Mouse (Mus musculus) embryonic fibroblast, embryonic 13.5 days (primary cell): Measurements from ENCODE around the gene Ikbip.

Experiments used
- CTCF ChIP-seq: IDR thresholded peaks from 2 replicates; pipeline ENCODE4 v1.5.1; 2011; ENCODE audit warnings: mild to moderate bottlenecking, control low read depth, low read length, moderate library complexity, borderline replicate concordance; ENCODE audit not compliant: insufficient read depth
- POLR2A ChIP-seq: IDR thresholded peaks from 2 replicates; pipeline ENCODE4 v1.6.1; 2011; ENCODE audit warnings: low read depth, mild to moderate bottlenecking, control low read depth, low read length, moderate library complexity

GRCm38 (mm10) chr10:91098056-91098455 is 15.3 kb downstream of the Ikbip start:
- TF ChIP-seq CTCF (no peak), POLR2A (no peak)
